Mouse (Mus musculus): Measurements from ENCODE around the gene Smim27. TPM values are rescaled to one million over a fixed set of nuclear protein-coding genes. Genes with fewer than 3 reads are reported as not detected.

Gene Smim27
- polyA plus RNA-seq, 1 experiment, result 15.2 TPM

DNA sequence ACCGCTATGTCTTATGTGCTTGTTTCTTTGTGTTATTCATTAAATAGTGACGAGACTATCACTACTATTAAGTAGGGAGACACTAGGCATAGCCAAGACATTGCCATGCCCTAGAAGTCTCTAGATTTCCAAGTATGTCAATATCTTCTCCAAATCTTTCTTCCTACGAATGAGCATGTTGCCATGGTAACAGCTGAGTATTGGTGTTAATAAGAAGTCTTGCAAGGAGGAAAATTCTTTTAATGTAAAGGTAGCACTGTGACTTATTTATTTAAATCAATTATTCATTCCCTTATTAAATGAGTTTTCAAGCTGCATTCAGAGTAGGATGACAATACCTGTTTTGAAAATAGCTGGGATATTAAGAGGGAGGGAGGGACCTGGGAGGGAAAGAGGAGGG lies 48.0 kb downstream of the Smim27 start:
- no peaks in the 10 kb centered on the region for H3K4me1 ChIP-seq (ENCODE audit: control insufficient read depth, insufficient read depth, low read length)
- WGBS, result 62% methylated on average over 3 of the region's 3 CpGs
- no peak overlapping the region for H3K4me3 ChIP-seq (replicated peaks; ENCODE audit: extremely low read depth, low read depth, low read length)
- DNase-seq, result no peak
- TF ChIP-seq POLR2A (IDR thresholded peaks at IDR 0.05; ENCODE audit: borderline replicate concordance, extremely low read depth, low read depth, low read length) (no peak), CTCF (IDR thresholded peaks at IDR 0.05; ENCODE audit: insufficient read depth, low read length) (no peak)

Other genes starting within 250 kb of the Smim27 start
- 28.9 and 35.4 TPM in 2 replicates for gene Aco1, start 126.5 kb upstream of the Smim27 start, polyA plus RNA-seq (2012; rRNA removed)
- 14.0 and 21.8 TPM in 2 replicates for gene Ddx58, start 29.8 kb upstream of the Smim27 start, polyA plus RNA-seq (2012; rRNA removed)
- gene Topors, start 271 bp downstream of the Smim27 start, polyA plus RNA-seq (2012; rRNA removed), result 4.0 and 5.3 TPM in 2 replicates
- gene Ndufb6, start 9.8 kb downstream of the Smim27 start, polyA plus RNA-seq (2012; rRNA removed), result 58.8 and 59.3 TPM in 2 replicates
- gene Tmem215, start 202.6 kb downstream of the Smim27 start, polyA plus RNA-seq (2012; rRNA removed), result 0.07 and 0.28 TPM in 2 replicates

Data from lung, adult 2 months (tissue).